Mouse (Mus musculus) liver, postnatal 0 days (tissue): ENCODE measurements around the gene Pde11a. TPM values are rescaled to one million over a fixed set of nuclear protein-coding genes. Genes with fewer than 3 reads are reported as not detected.

Source experiments
- ATAC-seq: fragments of 200-750 bp; cut with Nextera tagmentation; 2 replicates; pipeline ENCODE4 v1.8.0; 2017; ENCODE audit warnings: mild to moderate bottlenecking, moderate library complexity
- DNase-seq: peaks from one replicate; pipeline ENCODE4 v3.0.0-alpha.2; 2016
- H3K27ac ChIP-seq: fragments of 300-500 bp; sonication (generic); 2 replicates; pipeline ENCODE4 v1.5.1; 2014; ENCODE audit warnings: antibody characterized with exemption, moderate library complexity, mild to moderate bottlenecking, low read depth
- H3K27me3 ChIP-seq: fragments of 300-500 bp; sonication (generic); 2 replicates; pipeline ENCODE4 v1.6.1; 2014; ENCODE audit warnings: low read length, control low read depth, mixed read lengths; ENCODE audit not compliant: insufficient read depth
- H3K36me3 ChIP-seq: fragments of 300-500 bp; sonication (generic); replicated peaks from 2 replicates; pipeline ENCODE4 v1.6.1; 2014; ENCODE audit warnings: mild to moderate bottlenecking, control low read depth, low read length, moderate library complexity, mixed read lengths; ENCODE audit not compliant: insufficient read depth
- H3K4me1 ChIP-seq: fragments of 300-500 bp; sonication (generic); 2 replicates; pipeline ENCODE4 v1.6.1; 2014; ENCODE audit warnings: antibody characterized with exemption, mild to moderate bottlenecking, control low read depth; ENCODE audit not compliant: insufficient read depth
- H3K4me2 ChIP-seq: fragments of 300-500 bp; sonication (generic); 2 replicates; pipeline ENCODE4 v1.6.1; 2014; ENCODE audit warnings: low read depth, mild to moderate bottlenecking, low read length, moderate library complexity, mixed read lengths
- H3K4me3 ChIP-seq: fragments of 300-500 bp; sonication (generic); 2 replicates; pipeline ENCODE4 v1.5.1; 2014; ENCODE audit warnings: low read depth, low read length
- H3K9ac ChIP-seq: fragments of 300-500 bp; sonication (generic); replicated peaks from 2 replicates; pipeline ENCODE4 v1.6.1; 2014; ENCODE audit warnings: mild to moderate bottlenecking, moderate library complexity
- H3K9me3 ChIP-seq: fragments of 300-500 bp; sonication (generic); 2 replicates; pipeline ENCODE4 v1.6.1; 2016; ENCODE audit warnings: mild to moderate bottlenecking, control low read depth, low read length, mixed read lengths
- CTCF ChIP-seq: sonication (generic); IDR thresholded peaks from 2 replicates; pipeline ENCODE4 v1.5.1; 2016; ENCODE audit warnings: antibody characterized with exemption, low read depth
- EP300 ChIP-seq: IDR thresholded peaks from 2 replicates; pipeline ENCODE4 v1.6.1; 2016; ENCODE audit warnings: antibody characterized with exemption, low read depth, mild to moderate bottlenecking
- WGBS: fragments of 180-500 bp; shearing (Covaris S2); extraction: QIAGEN DNeasy Blood & Tissue Kit; methylation state at CpG from one replicate; pipeline ENCODE4 v1.1.7; 2014; ENCODE audit not compliant: insufficient replicate concordance; 5-methylcytosine and 5-hydroxymethylcytosine counted together
- polyA plus RNA-seq: library from polyadenylated mRNA; unstranded; fragments of >200 nt; fragmentation: Nextera tagmentation; extraction: Ambion mirVana; gene quantifications from 2 replicates; pipeline ENCODE4 v1.2.1, GENCODE M21; 2015

Pde11a gene
- polyA plus RNA-seq, 1 experiment from 2014 or later = 0.06 TPM

- H3K27me3 ChIP-seq = no peaks in the 10 kb centered on the region
- no peak overlapping the region for H3K4me3 ChIP-seq
- 77% methylated on average over 3 of the region's 3 CpGs for WGBS
- H3K36me3 ChIP-seq = no peaks in the 10 kb centered on the region
- H3K9ac ChIP-seq = no peak overlapping the region
- no peaks in the 10 kb centered on the region for H3K4me1 ChIP-seq
- H3K9me3 ChIP-seq = no peaks in the 10 kb centered on the region
- no peak for ATAC-seq
- DNase-seq = no peak
- no peak for TF ChIP-seq EP300
- peak; percentile 23; the same call in 1 of the 2 replicates for TF ChIP-seq CTCF
- H3K4me2 ChIP-seq = no peak overlapping the region
- H3K27ac ChIP-seq = no peak overlapping the region
Measured at GRCm38 (mm10) chr2:76285150-76285549, 53.4 kb downstream of the Pde11a start.

- DNase-seq (no peak), ATAC-seq (no peak)
- no peak overlapping the region for H3K27ac ChIP-seq
- no peak for TF ChIP-seq EP300
- TF ChIP-seq CTCF = no peak
- H3K4me1 ChIP-seq = no peaks in the 10 kb centered on the region
- no peaks in the 10 kb centered on the region for H3K9me3 ChIP-seq
- no peak overlapping the region for H3K4me3 ChIP-seq
- no peaks in the 10 kb centered on the region for H3K36me3 ChIP-seq
- WGBS = 68% methylated on average over 6 of the region's 6 CpGs
- H3K9ac ChIP-seq = no peak overlapping the region
- no peak overlapping the region for H3K4me2 ChIP-seq
- no peaks in the 10 kb centered on the region for H3K27me3 ChIP-seq
Measured at GRCm38 (mm10) chr2:76283378-76284132, 55.0 kb downstream of the Pde11a start.

GRCm38 (mm10) chr2:76269494-76269893 lies 69.1 kb downstream of the Pde11a start:
- ATAC-seq (no peak), DNase-seq (no peak)
- no peaks in the 10 kb centered on the region for H3K27me3 ChIP-seq
- no peak overlapping the region for H3K4me2 ChIP-seq
- no peak overlapping the region for H3K9ac ChIP-seq
- no peak overlapping the region for H3K27ac ChIP-seq
- TF ChIP-seq CTCF (no peak), EP300 (no peak)
- no peaks in the 10 kb centered on the region for H3K36me3 ChIP-seq
- H3K4me1 ChIP-seq = no peaks in the 10 kb centered on the region
- H3K9me3 ChIP-seq = no peaks in the 10 kb centered on the region
- no peak overlapping the region for H3K4me3 ChIP-seq
- 62% methylated on average over 1 of the region's 1 CpGs for WGBS

GRCm38 (mm10) chr2:76267335-76267734 lies 71.2 kb downstream of the Pde11a start:
- DNase-seq (no peak), ATAC-seq (no peak)
- no peak overlapping the region for H3K4me3 ChIP-seq
- H3K9me3 ChIP-seq = no peaks in the 10 kb centered on the region
- H3K27me3 ChIP-seq = no peaks in the 10 kb centered on the region
- no peaks in the 10 kb centered on the region for H3K4me1 ChIP-seq
- TF ChIP-seq CTCF = no peak
- no peak for TF ChIP-seq EP300
- H3K36me3 ChIP-seq = no peaks in the 10 kb centered on the region
- WGBS = 78% methylated on average over 6 of the region's 6 CpGs
- H3K27ac ChIP-seq = no peak overlapping the region
- H3K9ac ChIP-seq = no peak overlapping the region
- no peak overlapping the region for H3K4me2 ChIP-seq

GRCm38 (mm10) chr2:76266622-76267021 lies 72.0 kb downstream of the Pde11a start:
- Histone ChIP-seq H3K4me1 (no peaks in the 10 kb centered on the region), H3K4me3 (no peak overlapping the region), H3K9me3 (no peaks in the 10 kb centered on the region), H3K36me3 (no peaks in the 10 kb centered on the region), H3K9ac (no peak overlapping the region), H3K27ac (no peak overlapping the region), H3K27me3 (no peaks in the 10 kb centered on the region), H3K4me2 (no peak overlapping the region)
- 65% methylated on average over 10 of the region's 10 CpGs for WGBS
- ATAC-seq = no peak
- no peak for DNase-seq
- TF ChIP-seq EP300 = no peak
- TF ChIP-seq CTCF = no peak

GRCm38 (mm10) chr2:76264258-76264657 lies 74.3 kb downstream of the Pde11a start:
- no peak overlapping the region for H3K4me3 ChIP-seq
- H3K27ac ChIP-seq = no peak overlapping the region
- H3K9me3 ChIP-seq = no peaks in the 10 kb centered on the region
- no peaks in the 10 kb centered on the region for H3K4me1 ChIP-seq
- ATAC-seq (no peak), DNase-seq (no peak)
- WGBS = 59% methylated on average over 10 of the region's 10 CpGs
- no peak for TF ChIP-seq EP300
- H3K36me3 ChIP-seq = no peaks in the 10 kb centered on the region
- no peak overlapping the region for H3K9ac ChIP-seq
- no peaks in the 10 kb centered on the region for H3K27me3 ChIP-seq
- H3K4me2 ChIP-seq = no peak overlapping the region
